Mouse (Mus musculus) small intestine, adult 2 months (tissue): ENCODE results near the gene Cpa3.

Experiments
- CTCF ChIP-seq: fragments of 200-500 bp; IDR thresholded peaks from 2 replicates; pipeline ENCODE4 v1.5.1; 2012; ENCODE audit warnings: low read depth, mild to moderate bottlenecking, control low read depth, inconsistent platforms, low read length, moderate library complexity, mixed read lengths; ENCODE audit not compliant: insufficient replicate concordance, insufficient read length; ENCODE audit errors: extremely low read depth
- POLR2A ChIP-seq: fragments of 200-500 bp; IDR thresholded peaks from 2 replicates; pipeline ENCODE4 v1.6.1; 2012; ENCODE audit warnings: low read depth, mild to moderate bottlenecking, control low read depth, inconsistent platforms, low read length, moderate library complexity

DNA sequence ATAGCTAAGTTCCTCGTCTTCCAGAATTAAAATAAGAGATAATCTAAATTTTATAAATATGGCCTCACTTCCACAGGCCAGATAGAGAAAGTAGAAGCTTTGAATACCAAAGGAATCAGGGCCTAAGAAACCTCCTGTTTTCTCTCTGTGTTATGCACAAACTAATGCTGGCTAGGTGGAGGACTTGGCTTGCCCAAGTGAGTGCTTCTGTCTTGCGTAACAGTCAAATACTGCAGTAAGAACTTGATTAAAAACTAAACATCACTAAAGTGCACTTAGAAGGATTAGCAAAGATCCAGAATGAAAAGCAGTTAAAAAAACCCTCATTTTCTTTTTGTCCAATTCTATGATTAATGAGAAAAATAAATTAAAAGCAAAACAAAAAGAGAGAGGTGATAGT is 46.8 kb upstream of the Cpa3 start:
- TF ChIP-seq CTCF: no peak
- no peak for TF ChIP-seq POLR2A
